Mouse (Mus musculus) liver, postnatal 0 days (tissue): ENCODE results near the gene Stra6. TPM values are rescaled to one million over a fixed set of nuclear protein-coding genes. Genes with fewer than 3 reads are reported as not detected.

Experiments used
- ATAC-seq: fragments of 200-750 bp; cut with Nextera tagmentation; 2 replicates; pipeline ENCODE4 v1.8.0; 2017; ENCODE audit warnings: mild to moderate bottlenecking, moderate library complexity
- DNase-seq: peaks from one replicate; pipeline ENCODE4 v3.0.0-alpha.2; 2016
- H3K27ac ChIP-seq: fragments of 300-500 bp; sonication (generic); 2 replicates; pipeline ENCODE4 v1.5.1; 2014; ENCODE audit warnings: antibody characterized with exemption, moderate library complexity, mild to moderate bottlenecking, low read depth
- H3K27me3 ChIP-seq: fragments of 300-500 bp; sonication (generic); 2 replicates; pipeline ENCODE4 v1.6.1; 2014; ENCODE audit warnings: low read length, control low read depth, mixed read lengths; ENCODE audit not compliant: insufficient read depth
- H3K36me3 ChIP-seq: fragments of 300-500 bp; sonication (generic); replicated peaks from 2 replicates; pipeline ENCODE4 v1.6.1; 2014; ENCODE audit warnings: mild to moderate bottlenecking, control low read depth, low read length, moderate library complexity, mixed read lengths; ENCODE audit not compliant: insufficient read depth
- H3K4me1 ChIP-seq: fragments of 300-500 bp; sonication (generic); 2 replicates; pipeline ENCODE4 v1.6.1; 2014; ENCODE audit warnings: antibody characterized with exemption, mild to moderate bottlenecking, control low read depth; ENCODE audit not compliant: insufficient read depth
- H3K4me2 ChIP-seq: fragments of 300-500 bp; sonication (generic); 2 replicates; pipeline ENCODE4 v1.6.1; 2014; ENCODE audit warnings: low read depth, mild to moderate bottlenecking, low read length, moderate library complexity, mixed read lengths
- H3K4me3 ChIP-seq: fragments of 300-500 bp; sonication (generic); 2 replicates; pipeline ENCODE4 v1.5.1; 2014; ENCODE audit warnings: low read depth, low read length
- H3K9ac ChIP-seq: fragments of 300-500 bp; sonication (generic); replicated peaks from 2 replicates; pipeline ENCODE4 v1.6.1; 2014; ENCODE audit warnings: mild to moderate bottlenecking, moderate library complexity
- H3K9me3 ChIP-seq: fragments of 300-500 bp; sonication (generic); 2 replicates; pipeline ENCODE4 v1.6.1; 2016; ENCODE audit warnings: mild to moderate bottlenecking, control low read depth, low read length, mixed read lengths
- CTCF ChIP-seq: sonication (generic); IDR thresholded peaks from 2 replicates; pipeline ENCODE4 v1.5.1; 2016; ENCODE audit warnings: antibody characterized with exemption, low read depth
- EP300 ChIP-seq: IDR thresholded peaks from 2 replicates; pipeline ENCODE4 v1.6.1; 2016; ENCODE audit warnings: antibody characterized with exemption, low read depth, mild to moderate bottlenecking
- WGBS: fragments of 180-500 bp; shearing (Covaris S2); extraction: QIAGEN DNeasy Blood & Tissue Kit; methylation state at CpG from one replicate; pipeline ENCODE4 v1.1.7; 2014; ENCODE audit not compliant: insufficient replicate concordance; 5-methylcytosine and 5-hydroxymethylcytosine counted together
- polyA plus RNA-seq: library from polyadenylated mRNA; unstranded; fragments of >200 nt; fragmentation: Nextera tagmentation; extraction: Ambion mirVana; gene quantifications from 2 replicates; pipeline ENCODE4 v1.2.1, GENCODE M21; 2015

Gene Stra6
- polyA plus RNA-seq, 1 experiment from 2014 or later = not detected

GRCm38 (mm10) chr9:58027426-58028180 lies 36.0 kb upstream of the Stra6 start:
- 34% methylated on average over 2 of the region's 2 CpGs for WGBS
- Histone ChIP-seq H3K27ac (no peak overlapping the region), H3K4me3 (no peak overlapping the region), H3K9me3 (no peaks in the 10 kb centered on the region), H3K4me1 (no peaks in the 10 kb centered on the region), H3K36me3 (no peaks in the 10 kb centered on the region), H3K4me2 (no peak overlapping the region), H3K9ac (no peak overlapping the region), H3K27me3 (no peaks in the 10 kb centered on the region; the same call in 1 of the 2 replicates)
- no peak for TF ChIP-seq EP300
- TF ChIP-seq CTCF = no peak
- ATAC-seq (no peak), DNase-seq (no peak)

- Histone ChIP-seq H3K27ac (no peak overlapping the region), H3K27me3 (no peaks in the 10 kb centered on the region; the same call in 1 of the 2 replicates), H3K36me3 (no peaks in the 10 kb centered on the region), H3K9me3 (no peaks in the 10 kb centered on the region), H3K9ac (no peak overlapping the region), H3K4me1 (no peaks in the 10 kb centered on the region), H3K4me2 (no peak overlapping the region), H3K4me3 (no peak overlapping the region)
- DNase-seq (no peak), ATAC-seq (no peak)
- TF ChIP-seq EP300 = no peak
- TF ChIP-seq CTCF = no peak
- 58% methylated on average over 5 of the region's 5 CpGs for WGBS
These were observed 34.7 kb upstream of the Stra6 start for GRCm38 (mm10) chr9:58028841-58029240.

GRCm38 (mm10) chr9:58029635-58030034 lies 34.0 kb upstream of the Stra6 start:
- WGBS = 72% methylated on average over 6 of the region's 6 CpGs
- Histone ChIP-seq H3K4me3 (no peak overlapping the region), H3K9me3 (no peaks in the 10 kb centered on the region), H3K27ac (no peak overlapping the region), H3K36me3 (no peaks in the 10 kb centered on the region), H3K27me3 (no peaks in the 10 kb centered on the region; the same call in 1 of the 2 replicates), H3K4me1 (no peaks in the 10 kb centered on the region), H3K4me2 (no peak overlapping the region), H3K9ac (no peak overlapping the region)
- TF ChIP-seq CTCF (no peak), EP300 (no peak)
- DNase-seq = no peak
- no peak for ATAC-seq

- Histone ChIP-seq H3K36me3 (no peaks in the 10 kb centered on the region), H3K27me3 (peaks cover 3% of the 10 kb centered on the region; the same call in 1 of the 2 replicates), H3K4me3 (no peak overlapping the region), H3K4me2 (no peak overlapping the region), H3K4me1 (no peaks in the 10 kb centered on the region), H3K27ac (no peak overlapping the region), H3K9me3 (no peaks in the 10 kb centered on the region), H3K9ac (no peak overlapping the region)
- 53% methylated on average over 5 of the region's 5 CpGs for WGBS
- TF ChIP-seq CTCF = no peak
- no peak for TF ChIP-seq EP300
- ATAC-seq (no peak), DNase-seq (no peak)
These were observed 31.7 kb upstream of the Stra6 start for GRCm38 (mm10) chr9:58031895-58032294.

GRCm38 (mm10) chr9:58035519-58035918 lies 28.1 kb upstream of the Stra6 start:
- Histone ChIP-seq H3K27ac (no peak overlapping the region), H3K9ac (no peak overlapping the region), H3K9me3 (no peaks in the 10 kb centered on the region), H3K4me3 (no peak overlapping the region), H3K27me3 (peaks cover 22% of the 10 kb centered on the region), H3K4me1 (no peaks in the 10 kb centered on the region), H3K36me3 (no peaks in the 10 kb centered on the region), H3K4me2 (no peak overlapping the region)
- TF ChIP-seq EP300 (no peak), CTCF (no peak)
- no peak for ATAC-seq
- 59% methylated on average over 2 of the region's 2 CpGs for WGBS
- DNase-seq = no peak

- no peak for TF ChIP-seq EP300
- no peak for TF ChIP-seq CTCF
- no peak for DNase-seq
- H3K9ac ChIP-seq = no peak overlapping the region
These were observed 27.5 kb upstream of the Stra6 start for GRCm38 (mm10) chr9:58035951-58036698.

More at GRCm38 (mm10) chr9:58035951-58036698, 27.5 kb upstream of the Stra6 start:
- Histone ChIP-seq H3K4me3 (no peak overlapping the region), H3K4me1 (no peaks in the 10 kb centered on the region), H3K9me3 (no peaks in the 10 kb centered on the region), H3K27me3 (peaks cover 22% of the 10 kb centered on the region), H3K27ac (no peak overlapping the region), H3K36me3 (no peaks in the 10 kb centered on the region), H3K4me2 (no peak overlapping the region)
- ATAC-seq = no peak
- 49% methylated on average over 7 of the region's 7 CpGs for WGBS
